Mouse (Mus musculus): ENCODE results near the gene Ntn1. TPM values are rescaled to one million over a fixed set of nuclear protein-coding genes. Genes with fewer than 3 reads are reported as not detected.

Ntn1 gene
- polyA plus RNA-seq, 1 experiment from 2014 or later = 22.3 TPM

DNA sequence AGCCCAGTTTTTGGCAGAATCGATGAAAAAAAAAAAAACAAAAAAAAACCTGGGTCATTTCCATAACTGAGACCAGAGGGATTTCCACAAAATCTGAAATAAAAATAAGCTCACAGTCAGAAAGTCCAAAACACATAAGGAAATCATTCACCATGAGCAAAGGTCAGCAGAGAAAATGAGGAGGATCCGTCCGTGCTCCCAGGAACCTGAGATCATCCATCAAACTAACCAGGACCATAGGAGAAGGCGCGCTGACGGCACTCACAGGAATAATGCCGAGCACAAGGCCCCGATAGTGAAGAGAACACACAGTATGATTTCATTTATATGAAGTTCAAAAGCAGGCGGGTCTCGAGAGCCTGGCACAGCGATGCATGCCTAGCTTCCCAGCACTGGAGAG lies 29.0 kb downstream of the Ntn1 start:
- WGBS = 54% methylated on average over 11 of the region's 11 CpGs
- Histone ChIP-seq H3K4me1 (replicated peaks) (peaks cover 26% of the 10 kb centered on the region), H3K9me3 (no peaks in the 10 kb centered on the region), H3K4me2 (no peak overlapping the region), H3K27ac (no peak overlapping the region), H3K4me3 (no peak overlapping the region), H3K9ac (no peak overlapping the region), H3K36me3 (no peaks in the 10 kb centered on the region), H3K27me3 (peaks cover 52% of the 10 kb centered on the region)
- ATAC-seq (ENCODE audit: low FRiP score) = no peak

DNA sequence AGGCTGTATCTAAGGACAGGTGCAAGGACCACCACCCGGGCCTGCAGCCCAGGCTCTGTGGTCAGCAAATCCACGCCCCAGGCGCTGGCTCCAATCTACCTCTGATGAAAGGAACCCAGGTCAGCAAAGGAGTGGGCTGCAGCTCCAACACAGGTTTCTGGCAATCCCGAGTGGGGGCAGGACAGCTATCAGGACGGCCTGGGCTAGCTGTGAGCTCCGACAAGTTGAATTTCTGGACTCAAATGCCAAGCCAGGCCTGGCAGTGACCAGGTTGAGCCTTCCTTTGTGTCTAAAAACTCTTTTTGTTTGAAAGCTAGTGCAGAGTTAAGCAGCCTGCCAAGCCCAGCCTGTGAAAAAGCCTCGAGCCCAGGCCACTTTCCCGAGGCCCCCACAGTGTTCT lies 43.7 kb downstream of the Ntn1 start:
- 73% methylated on average over 8 of the region's 8 CpGs for WGBS
- no peak overlapping the region for H3K4me2 ChIP-seq

DNA sequence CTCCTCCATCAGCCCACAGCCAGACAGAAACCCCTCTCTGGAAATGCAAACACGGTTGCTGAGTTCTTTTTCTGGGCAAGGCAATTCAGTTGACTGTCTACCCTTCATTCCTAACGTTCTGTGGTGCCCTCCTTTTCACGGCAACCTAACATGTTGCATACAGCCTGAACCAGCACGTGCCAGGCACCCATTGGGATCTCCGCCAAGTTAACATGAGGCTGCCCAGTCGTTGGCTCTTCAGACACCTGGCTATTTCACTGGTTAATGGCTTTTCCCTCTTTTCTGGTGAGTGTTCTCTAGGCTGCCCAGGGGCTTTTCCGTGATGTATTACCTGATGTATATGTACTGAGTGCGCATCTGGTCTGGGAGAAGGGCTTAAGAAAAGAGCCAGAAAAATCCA lies 45.1 kb downstream of the Ntn1 start:
- Histone ChIP-seq H3K4me2 (no peak overlapping the region), H3K27ac (no peak overlapping the region), H3K4me1 (replicated peaks) (peaks cover 4% of the 10 kb centered on the region), H3K4me3 (no peak overlapping the region), H3K36me3 (no peaks in the 10 kb centered on the region), H3K9me3 (no peaks in the 10 kb centered on the region), H3K9ac (no peak overlapping the region), H3K27me3 (no peaks in the 10 kb centered on the region)
- no peak for ATAC-seq (ENCODE audit: low FRiP score)
- WGBS = 62% methylated on average over 8 of the region's 8 CpGs

More for the DNA sequence above, 43.7 kb downstream of the Ntn1 start:
- H3K4me3 ChIP-seq = no peak overlapping the region
- H3K36me3 ChIP-seq = no peaks in the 10 kb centered on the region
- no peak for ATAC-seq (ENCODE audit: low FRiP score)
- H3K27me3 ChIP-seq = 0 out of 2 replicates have a peak, but pooled peaks cover 2% of the 10 kb centered on the region
- no peak overlapping the region for H3K27ac ChIP-seq
- H3K4me1 ChIP-seq (replicated peaks) = peaks cover 4% of the 10 kb centered on the region
- no peak overlapping the region for H3K9ac ChIP-seq
- H3K9me3 ChIP-seq = no peaks in the 10 kb centered on the region

DNA sequence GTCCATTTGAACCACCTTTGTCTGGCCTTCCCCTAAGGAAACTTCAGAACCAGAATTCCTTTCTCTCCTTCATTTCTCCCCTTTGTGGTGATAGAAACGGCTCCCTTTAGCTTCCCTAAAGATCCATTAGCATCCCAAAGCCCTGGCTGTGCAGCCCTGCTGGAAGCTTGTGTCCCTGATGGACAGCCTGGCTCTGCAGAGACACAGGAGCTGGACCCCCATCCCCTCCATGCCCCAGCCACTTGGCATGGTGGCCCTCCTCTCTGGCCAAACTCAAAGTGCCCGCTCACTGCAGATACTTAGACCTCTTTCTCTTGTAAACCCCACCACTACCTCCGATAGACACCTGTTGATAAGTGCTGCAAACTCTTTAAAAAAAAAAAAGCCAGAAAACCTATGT lies 45.8 kb downstream of the Ntn1 start:
- no peaks in the 10 kb centered on the region for H3K36me3 ChIP-seq
- WGBS = 58% methylated on average over 3 of the region's 3 CpGs
- no peaks in the 10 kb centered on the region for H3K9me3 ChIP-seq
- H3K4me2 ChIP-seq = no peak overlapping the region
- ATAC-seq (ENCODE audit: low FRiP score) = no peak
- H3K4me3 ChIP-seq = no peak overlapping the region
- H3K27ac ChIP-seq = no peak overlapping the region
- no peak overlapping the region for H3K9ac ChIP-seq
- no peaks in the 10 kb centered on the region for H3K27me3 ChIP-seq
- H3K4me1 ChIP-seq (replicated peaks) = peaks cover 4% of the 10 kb centered on the region

DNA sequence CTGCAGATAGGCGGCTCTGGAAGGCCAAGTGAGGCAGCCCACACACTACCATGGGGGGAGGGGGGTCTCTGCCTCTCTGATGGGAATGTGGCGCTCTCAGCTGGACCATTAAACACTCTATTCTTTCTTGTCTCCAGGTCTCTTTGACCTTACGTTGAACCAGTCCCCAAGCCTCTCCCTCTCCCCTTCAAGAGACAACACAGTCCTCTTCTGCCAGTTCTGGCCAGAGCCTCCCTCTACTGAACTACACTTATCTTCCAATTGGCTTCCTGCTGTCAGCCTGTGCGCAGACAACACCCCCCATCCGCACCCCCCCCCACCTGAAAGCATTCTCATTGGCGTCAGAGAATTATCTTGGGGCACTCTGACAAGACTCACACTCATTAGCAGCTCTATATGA lies 48.4 kb downstream of the Ntn1 start:
- no peak for ATAC-seq (ENCODE audit: low FRiP score)
- Histone ChIP-seq H3K9me3 (no peaks in the 10 kb centered on the region), H3K4me3 (no peak overlapping the region), H3K27ac (no peak overlapping the region), H3K27me3 (no peaks in the 10 kb centered on the region), H3K4me1 (replicated peaks) (peaks cover 4% of the 10 kb centered on the region), H3K4me2 (no peak overlapping the region), H3K9ac (no peak overlapping the region), H3K36me3 (no peaks in the 10 kb centered on the region)
- WGBS = 59% methylated on average over 6 of the region's 6 CpGs

DNA sequence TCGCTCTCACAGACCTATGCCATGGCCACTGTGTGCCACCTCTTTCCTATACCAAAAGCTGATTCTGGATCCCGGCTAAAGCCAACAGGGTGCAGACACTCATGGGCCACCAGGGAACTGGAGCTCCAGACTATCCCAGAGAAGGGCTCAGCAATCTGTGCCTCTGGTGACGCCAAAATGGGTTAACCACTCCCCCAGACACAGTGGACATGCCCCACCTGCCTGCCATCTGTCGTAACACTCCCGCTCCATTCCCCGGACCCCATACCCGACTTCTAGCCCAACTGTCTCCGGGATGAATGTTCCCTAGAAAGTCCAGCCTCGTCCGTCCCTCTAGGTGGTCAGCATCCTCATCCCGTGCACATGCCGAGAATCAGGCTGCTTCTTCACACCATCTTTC lies 51.8 kb downstream of the Ntn1 start:
- no peaks in the 10 kb centered on the region for H3K4me1 ChIP-seq (replicated peaks)
- no peak overlapping the region for H3K27ac ChIP-seq
- H3K4me3 ChIP-seq = no peak overlapping the region
- H3K27me3 ChIP-seq = no peaks in the 10 kb centered on the region
- 87% methylated on average over 12 of the region's 12 CpGs for WGBS
- no peak overlapping the region for H3K4me2 ChIP-seq
- no peaks in the 10 kb centered on the region for H3K36me3 ChIP-seq
- ATAC-seq (ENCODE audit: low FRiP score) = no peak
- no peak overlapping the region for H3K9ac ChIP-seq
- no peaks in the 10 kb centered on the region for H3K9me3 ChIP-seq

DNA sequence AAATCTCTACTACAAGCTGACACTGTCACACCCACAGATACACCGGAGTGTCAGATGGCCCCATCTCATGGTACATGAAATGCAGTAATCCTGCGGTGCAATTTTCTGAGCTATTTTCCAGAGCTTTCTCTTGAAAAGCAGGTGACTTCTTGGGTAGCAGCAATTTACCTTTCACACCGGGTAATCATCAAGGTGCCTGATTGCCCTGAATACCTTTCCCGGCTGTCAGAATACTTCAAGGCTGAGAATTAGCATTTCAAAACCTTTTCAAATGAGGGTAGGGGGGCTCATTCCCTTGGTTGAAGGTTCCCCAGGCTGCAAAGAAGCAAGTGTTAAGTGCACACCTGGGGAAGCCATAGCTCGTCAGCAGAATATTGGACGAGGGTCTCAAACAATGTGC lies 52.5 kb downstream of the Ntn1 start:
- H3K36me3 ChIP-seq = no peaks in the 10 kb centered on the region
- H3K27ac ChIP-seq = no peak overlapping the region
- no peaks in the 10 kb centered on the region for H3K9me3 ChIP-seq
- 63% methylated on average over 6 of the region's 6 CpGs for WGBS
- no peaks in the 10 kb centered on the region for H3K4me1 ChIP-seq (replicated peaks)
- ATAC-seq (ENCODE audit: low FRiP score) = no peak
- H3K4me3 ChIP-seq = no peak overlapping the region
- no peaks in the 10 kb centered on the region for H3K27me3 ChIP-seq
- H3K4me2 ChIP-seq = no peak overlapping the region
- no peak overlapping the region for H3K9ac ChIP-seq

DNA sequence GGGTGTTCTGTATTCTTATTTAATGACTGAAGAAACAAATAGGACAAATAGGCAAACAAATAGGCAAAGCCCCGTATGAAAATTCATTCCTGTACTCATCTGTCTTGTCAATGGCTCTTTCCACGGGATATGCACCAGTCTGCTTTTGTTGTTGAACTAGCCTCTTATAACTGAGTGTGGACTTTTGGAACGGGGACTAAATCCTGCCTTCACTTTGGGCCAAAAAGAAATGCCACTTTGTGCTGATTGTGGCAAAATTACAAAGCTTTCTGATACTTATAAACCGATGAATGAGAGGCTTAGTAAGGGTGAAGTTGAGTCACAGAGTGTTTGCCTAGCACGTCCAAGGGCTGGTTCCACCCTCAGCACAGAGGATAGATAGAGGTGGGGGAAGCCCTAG lies 53.1 kb downstream of the Ntn1 start:
- 78% methylated on average over 5 of the region's 5 CpGs for WGBS
- no peaks in the 10 kb centered on the region for H3K36me3 ChIP-seq
- no peaks in the 10 kb centered on the region for H3K4me1 ChIP-seq (replicated peaks)
- H3K9me3 ChIP-seq = no peaks in the 10 kb centered on the region
- ATAC-seq (ENCODE audit: low FRiP score) = no peak
- H3K4me3 ChIP-seq = no peak overlapping the region
- H3K9ac ChIP-seq = no peak overlapping the region
- no peak overlapping the region for H3K4me2 ChIP-seq
- H3K27me3 ChIP-seq = no peaks in the 10 kb centered on the region
- no peak overlapping the region for H3K27ac ChIP-seq

DNA sequence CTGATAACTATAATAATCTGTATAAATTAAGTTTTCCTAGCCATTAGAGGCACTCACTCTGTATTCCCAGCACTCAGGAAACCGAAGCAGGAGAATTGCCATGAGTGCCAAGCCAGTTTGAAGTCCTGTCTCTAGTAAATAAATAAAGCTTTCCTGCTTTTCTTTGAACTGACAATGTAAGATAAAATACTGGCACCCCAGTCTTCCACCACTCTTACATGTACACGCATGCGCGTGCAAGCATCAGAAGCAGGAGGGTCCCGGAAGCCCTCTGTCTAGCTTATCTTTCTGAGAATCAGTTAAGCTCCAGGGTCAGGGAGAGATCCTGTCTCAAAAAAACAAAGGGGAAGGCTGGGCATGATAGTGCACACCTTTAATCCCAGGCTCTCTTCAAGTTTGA lies 54.5 kb downstream of the Ntn1 start:
- no peak overlapping the region for H3K9ac ChIP-seq
- no peaks in the 10 kb centered on the region for H3K9me3 ChIP-seq
- H3K36me3 ChIP-seq = no peaks in the 10 kb centered on the region
- 91% methylated on average over 5 of the region's 5 CpGs for WGBS
- H3K4me1 ChIP-seq (replicated peaks) = peaks cover 13% of the 10 kb centered on the region
- H3K4me3 ChIP-seq = no peak overlapping the region
- no peak overlapping the region for H3K4me2 ChIP-seq
- no peaks in the 10 kb centered on the region for H3K27me3 ChIP-seq
- no peak overlapping the region for H3K27ac ChIP-seq
- no peak for ATAC-seq (ENCODE audit: low FRiP score)

DNA sequence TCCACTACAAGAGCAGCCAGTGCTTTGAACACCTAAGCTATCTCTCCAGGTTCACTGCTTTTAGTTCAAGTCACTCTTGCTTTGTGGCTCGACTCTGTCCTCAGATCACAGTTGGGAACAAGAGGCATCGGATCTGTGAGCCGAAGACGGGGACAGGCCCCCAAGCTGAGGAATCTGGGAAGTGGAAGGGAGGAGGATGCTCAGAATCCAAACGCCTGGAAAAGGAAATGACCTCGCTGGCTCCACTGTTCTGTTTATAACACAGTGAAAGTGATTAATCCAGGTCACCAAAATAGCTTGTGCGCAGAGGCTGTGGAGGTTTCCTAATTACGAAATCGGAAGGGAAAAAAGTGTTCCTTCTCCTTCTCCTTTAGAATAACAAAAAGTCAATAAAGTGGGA lies 56.4 kb downstream of the Ntn1 start:
- Histone ChIP-seq H3K27me3 (no peaks in the 10 kb centered on the region), H3K4me1 (replicated peaks) (peaks cover 15% of the 10 kb centered on the region), H3K27ac (no peak overlapping the region), H3K9ac (no peak overlapping the region), H3K4me2 (no peak overlapping the region), H3K9me3 (no peaks in the 10 kb centered on the region), H3K4me3 (no peak overlapping the region), H3K36me3 (no peaks in the 10 kb centered on the region)
- WGBS = 75% methylated on average over 9 of the region's 9 CpGs
- no peak for ATAC-seq (ENCODE audit: low FRiP score)

DNA sequence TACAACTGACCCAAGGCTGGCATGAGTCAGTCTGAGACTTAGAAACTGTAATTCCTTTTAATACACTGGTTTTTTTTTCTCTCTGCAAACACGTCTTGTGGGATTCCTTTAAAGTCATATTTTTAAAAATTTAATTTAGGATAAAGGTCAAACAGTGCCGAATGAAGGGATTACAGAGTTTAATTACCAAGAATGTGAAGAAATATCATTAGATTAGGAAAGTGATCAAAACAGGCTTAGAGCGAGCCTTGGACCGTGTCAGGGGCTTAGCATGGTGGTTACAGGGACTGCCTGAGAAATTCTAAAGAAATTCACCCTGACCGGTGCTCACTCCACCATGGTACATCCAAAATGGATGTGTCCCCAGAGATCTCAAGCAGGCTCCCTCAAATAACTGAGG lies 57.9 kb downstream of the Ntn1 start:
- 89% methylated on average over 5 of the region's 5 CpGs for WGBS
- Histone ChIP-seq H3K36me3 (no peaks in the 10 kb centered on the region), H3K4me2 (no peak overlapping the region), H3K9ac (no peak overlapping the region), H3K27ac (no peak overlapping the region), H3K4me3 (no peak overlapping the region), H3K4me1 (replicated peaks) (peaks cover 15% of the 10 kb centered on the region), H3K27me3 (no peaks in the 10 kb centered on the region), H3K9me3 (no peaks in the 10 kb centered on the region)
- ATAC-seq (ENCODE audit: low FRiP score) = no peak

DNA sequence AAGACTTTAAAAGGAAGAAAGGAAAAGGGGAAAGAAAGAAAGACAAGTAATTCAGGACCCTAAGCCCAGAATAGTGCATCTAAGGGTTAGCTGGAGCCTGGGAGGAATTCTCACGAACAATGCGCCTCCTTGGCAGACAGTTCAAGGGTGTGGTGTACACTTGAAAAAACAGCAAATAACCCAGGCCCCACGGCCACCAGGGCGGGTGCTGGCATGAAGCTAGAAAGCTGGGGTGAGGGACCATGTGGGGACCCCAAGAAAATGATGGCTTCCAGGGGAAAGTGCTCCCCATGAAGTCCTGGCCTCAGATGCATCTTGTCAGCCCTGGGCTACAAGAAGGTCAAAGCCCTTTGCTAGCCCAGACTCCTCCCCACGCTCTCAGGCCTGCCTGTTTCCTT lies 58.6 kb downstream of the Ntn1 start:
- no peak overlapping the region for H3K4me2 ChIP-seq
- 83% methylated on average over 5 of the region's 5 CpGs for WGBS
- ATAC-seq (ENCODE audit: low FRiP score) = no peak
- no peak overlapping the region for H3K4me3 ChIP-seq
- H3K27ac ChIP-seq = no peak overlapping the region
- H3K27me3 ChIP-seq = no peaks in the 10 kb centered on the region
- H3K9me3 ChIP-seq = no peaks in the 10 kb centered on the region
- no peaks in the 10 kb centered on the region for H3K36me3 ChIP-seq
- H3K9ac ChIP-seq = no peak overlapping the region
- peaks cover 15% of the 10 kb centered on the region for H3K4me1 ChIP-seq (replicated peaks)

DNA sequence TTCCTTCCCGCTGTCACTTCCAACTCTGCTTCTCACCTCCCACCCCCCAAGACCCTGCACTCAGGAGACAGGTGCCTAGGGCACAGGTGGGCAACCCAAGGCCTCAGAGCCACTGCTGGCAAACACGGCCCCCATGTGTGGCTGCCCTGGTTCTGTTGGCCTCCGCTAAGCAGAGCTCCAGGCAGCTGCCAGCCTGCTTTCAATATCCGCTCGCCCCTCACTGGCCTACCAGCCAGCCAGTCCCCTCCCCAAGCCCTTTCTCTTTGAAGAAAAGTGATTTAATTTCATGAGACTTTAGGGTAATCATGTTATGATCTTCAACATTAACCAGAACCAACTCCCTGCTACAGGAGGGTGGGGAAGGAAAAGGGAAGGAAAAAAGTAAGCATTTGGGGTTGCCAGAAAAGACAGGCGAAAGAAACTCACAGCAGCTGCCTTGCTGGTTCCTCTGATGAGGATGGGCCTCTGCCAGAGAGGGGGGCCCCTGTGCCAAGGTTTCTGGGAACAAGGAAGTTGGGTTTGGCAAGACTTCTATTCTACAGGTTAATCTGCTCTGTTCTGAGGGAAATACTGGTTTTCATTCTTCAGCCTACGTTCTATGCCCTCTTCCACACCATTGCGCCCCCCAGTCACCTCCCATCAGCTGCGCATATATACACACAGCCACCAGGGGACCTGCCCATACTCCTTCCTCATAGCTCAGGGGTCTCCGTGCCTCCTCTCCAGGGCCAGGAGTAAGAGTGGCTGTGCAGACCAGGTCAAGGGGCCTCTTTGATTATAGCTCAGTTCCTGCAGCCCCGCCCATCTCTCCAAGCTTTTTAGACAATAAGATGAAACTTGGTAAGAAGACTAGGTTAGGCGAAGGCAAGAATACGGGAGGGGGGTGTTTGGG lies 59.3 kb downstream of the Ntn1 start:
- Histone ChIP-seq H3K4me3 (no peak overlapping the region), H3K9me3 (no peaks in the 10 kb centered on the region), H3K4me1 (replicated peaks) (peaks cover 15% of the 10 kb centered on the region), H3K27me3 (no peaks in the 10 kb centered on the region), H3K27ac (no peak overlapping the region; the same call in 1 of the 2 replicates), H3K4me2 (no peak overlapping the region), H3K9ac (no peak overlapping the region), H3K36me3 (no peaks in the 10 kb centered on the region)
- 79% methylated on average over 13 of the region's 13 CpGs for WGBS
- ATAC-seq (ENCODE audit: low FRiP score) = no peak

All from hindbrain, embryonic 13.5 days (tissue).